Mouse (Mus musculus): ENCODE measurements around the gene Plcb2.

DNA sequence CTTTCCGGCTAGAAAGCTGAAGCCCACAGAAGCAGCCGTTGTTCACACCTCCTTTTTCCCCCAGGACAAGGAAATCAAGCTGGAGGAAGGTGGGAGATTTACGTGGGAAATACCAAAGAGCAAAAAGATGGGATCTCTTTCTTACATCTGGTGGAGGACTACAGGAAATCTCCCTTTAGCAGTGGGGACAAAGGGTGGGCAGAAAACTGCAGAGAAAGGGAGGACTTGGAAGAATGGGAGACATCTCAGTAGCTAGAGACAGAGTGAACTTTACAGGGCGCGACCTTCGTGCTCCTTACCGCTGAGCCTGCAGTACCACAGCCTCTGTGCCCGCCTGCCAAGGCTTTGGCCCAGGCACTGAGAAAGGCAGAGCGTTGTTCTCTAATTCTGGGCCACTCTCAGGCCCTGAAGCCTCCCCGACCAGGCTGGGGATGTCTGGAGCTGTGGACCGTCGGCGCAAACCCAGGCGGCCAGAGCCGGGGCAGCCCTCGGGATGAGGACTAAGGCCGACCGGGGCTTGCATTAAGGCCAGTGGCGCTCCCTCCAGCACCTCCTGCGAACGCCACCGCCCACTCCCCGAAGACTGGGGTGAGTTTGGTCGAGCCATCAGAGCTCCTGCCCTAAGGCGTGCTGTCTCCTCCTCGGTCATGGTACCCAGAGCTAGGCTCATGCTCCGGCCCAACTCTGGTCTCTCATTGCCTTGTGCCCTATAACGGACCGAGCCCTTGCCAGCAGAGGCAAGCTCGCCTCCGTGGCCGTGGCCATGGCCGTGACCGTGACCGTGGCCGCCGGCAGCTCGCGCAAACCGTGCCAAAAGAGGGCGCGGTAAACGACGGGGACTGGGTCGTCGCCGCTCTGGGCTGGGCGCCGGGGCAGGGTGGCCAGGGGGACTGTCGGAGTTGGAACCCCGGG lies 26.0 kb downstream of the Plcb2 start:
- TF ChIP-seq POLR2A (IDR thresholded peaks at IDR 0.05; ENCODE audit: borderline replicate concordance, extremely low read depth, insufficient read depth, insufficient read length, poor library complexity, severe bottlenecking) (no peak), CTCF (IDR thresholded peaks at IDR 0.05; ENCODE audit: borderline replicate concordance, extremely low read depth, insufficient read depth, insufficient read length) (no peak)
